Mouse (Mus musculus) layer of hippocampus, adult 9-11 months (tissue): ENCODE measurements around the gene Selp.

Experiments used
- DNase-seq: peaks from one replicate; pipeline ENCODE4 v3.0.0; 2022

Selp gene

DNA sequence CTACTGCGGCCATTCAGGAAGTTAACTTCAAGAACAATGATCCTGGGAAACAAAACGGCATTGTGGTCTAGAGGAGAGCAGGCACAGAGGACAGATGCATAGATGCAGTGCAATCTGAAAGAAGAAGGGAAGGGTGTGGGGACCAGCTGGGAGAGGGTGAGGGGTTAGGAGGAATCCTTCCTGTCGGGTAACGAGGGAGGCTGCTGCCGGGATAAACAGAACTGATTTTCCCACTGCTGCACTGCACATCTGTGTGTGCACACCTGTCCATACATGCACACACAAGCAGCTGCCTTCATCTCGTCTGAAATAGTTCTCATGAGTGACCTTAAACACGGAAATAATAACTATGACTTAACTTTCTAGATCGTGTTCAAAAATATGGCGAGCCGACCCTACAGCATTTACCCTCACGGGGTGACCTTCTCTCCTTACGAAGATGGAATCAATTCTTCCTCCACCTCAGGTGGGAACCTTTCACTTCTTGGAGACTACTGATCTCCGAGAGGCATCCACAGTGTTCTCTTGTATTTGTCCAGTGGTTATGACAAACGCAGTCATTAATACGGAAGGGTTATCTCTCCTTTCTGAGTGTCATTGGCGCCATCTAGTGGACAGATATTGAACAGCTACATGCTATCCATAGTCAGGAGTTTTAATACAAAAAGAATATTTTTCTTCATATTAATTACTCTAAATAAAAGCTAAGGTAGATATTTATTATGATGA is 69.2 kb downstream of the Selp start:
- peak; percentile 37 for DNase-seq

DNA sequence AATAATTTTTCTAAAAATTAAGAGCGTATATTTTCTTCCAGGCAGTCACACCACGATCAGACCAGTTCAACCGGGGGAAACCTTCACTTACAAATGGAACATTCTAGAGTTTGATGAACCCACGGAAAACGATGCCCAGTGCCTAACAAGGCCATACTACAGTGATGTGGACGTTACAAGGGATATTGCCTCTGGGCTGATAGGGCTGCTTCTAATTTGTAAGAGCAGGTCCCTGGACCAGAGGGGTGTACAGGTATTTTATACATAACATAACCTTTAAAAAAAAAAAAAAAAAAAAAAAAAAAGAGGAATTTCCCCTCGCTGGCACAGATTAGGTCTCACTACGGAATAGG is 69.8 kb downstream of the Selp start:
- DNase-seq: no peak

DNA sequence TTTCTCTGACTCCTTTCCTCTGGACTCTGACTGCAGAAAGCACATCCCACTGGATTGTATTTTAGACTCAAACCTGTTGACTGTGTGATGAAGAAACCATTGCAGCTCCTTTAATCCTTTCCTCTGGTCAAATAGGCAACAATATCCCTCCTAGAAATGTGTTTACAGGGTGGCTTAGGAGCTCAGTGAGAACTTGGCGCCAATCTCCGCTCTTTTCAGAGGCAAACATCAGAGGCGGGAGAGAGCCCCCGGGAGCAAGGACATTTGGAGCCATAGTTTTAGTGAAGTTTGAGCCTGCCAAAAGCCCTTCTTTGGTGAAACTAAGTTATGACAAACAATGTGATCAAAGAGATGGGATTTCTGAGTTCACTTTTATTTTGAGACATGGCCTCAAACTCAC is 70.3 kb downstream of the Selp start:
- DNase-seq: no peak

DNA sequence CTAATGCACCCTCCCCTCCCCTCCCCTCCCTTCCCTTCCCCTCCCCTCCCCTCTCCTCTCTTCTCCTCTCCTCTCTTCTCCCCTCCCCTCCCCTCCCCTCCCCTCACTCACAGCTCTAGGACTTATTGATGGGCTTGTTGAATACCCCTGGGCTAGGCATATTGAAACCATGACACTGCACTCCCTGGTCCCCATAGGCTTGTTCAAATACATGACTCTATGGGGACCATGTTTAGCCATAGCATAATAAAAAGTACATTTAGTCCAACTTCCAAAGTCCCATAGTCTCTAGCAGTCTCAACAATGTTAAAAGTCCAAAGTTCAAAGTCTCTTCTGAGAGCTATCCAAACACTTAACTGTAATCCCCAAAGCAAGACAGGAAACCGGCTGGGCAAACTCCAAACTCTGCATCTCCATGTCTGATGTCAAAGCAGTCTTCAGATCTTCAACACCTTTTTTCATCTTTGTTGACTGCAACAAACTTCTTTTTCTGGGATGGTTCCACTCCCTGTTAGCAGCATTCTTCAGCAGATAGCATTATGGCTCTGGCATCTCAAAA is 72.0 kb downstream of the Selp start:
- DNase-seq: no peak

DNA sequence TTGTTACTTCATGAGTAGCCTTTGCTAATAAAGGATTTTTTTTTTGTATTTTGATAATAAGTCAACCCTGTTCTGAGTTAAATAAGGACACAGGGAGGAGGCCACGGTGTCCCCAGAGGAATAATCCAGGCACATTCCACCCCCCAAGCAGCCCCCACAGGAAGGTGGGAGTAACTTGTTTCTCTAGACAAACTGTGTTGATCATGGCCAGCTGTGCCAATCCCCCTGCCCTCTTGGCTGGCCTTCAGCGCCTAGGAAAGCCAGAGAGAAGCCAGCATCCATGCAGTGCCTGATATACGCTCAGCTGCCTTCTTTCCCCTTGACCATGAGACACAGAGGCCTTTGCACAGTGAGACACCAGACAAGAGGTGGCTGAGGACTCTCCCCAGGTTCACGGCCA is 84.5 kb downstream of the Selp start:
- no peak for DNase-seq
